Mouse (Mus musculus): Measurements from ENCODE around the gene Eif2b5. TPM values are rescaled to one million over a fixed set of nuclear protein-coding genes. Genes with fewer than 3 reads are reported as not detected.

The Eif2b5 gene
- polyA plus RNA-seq, 1 experiment from 2014 or later: 125 TPM

DNA sequence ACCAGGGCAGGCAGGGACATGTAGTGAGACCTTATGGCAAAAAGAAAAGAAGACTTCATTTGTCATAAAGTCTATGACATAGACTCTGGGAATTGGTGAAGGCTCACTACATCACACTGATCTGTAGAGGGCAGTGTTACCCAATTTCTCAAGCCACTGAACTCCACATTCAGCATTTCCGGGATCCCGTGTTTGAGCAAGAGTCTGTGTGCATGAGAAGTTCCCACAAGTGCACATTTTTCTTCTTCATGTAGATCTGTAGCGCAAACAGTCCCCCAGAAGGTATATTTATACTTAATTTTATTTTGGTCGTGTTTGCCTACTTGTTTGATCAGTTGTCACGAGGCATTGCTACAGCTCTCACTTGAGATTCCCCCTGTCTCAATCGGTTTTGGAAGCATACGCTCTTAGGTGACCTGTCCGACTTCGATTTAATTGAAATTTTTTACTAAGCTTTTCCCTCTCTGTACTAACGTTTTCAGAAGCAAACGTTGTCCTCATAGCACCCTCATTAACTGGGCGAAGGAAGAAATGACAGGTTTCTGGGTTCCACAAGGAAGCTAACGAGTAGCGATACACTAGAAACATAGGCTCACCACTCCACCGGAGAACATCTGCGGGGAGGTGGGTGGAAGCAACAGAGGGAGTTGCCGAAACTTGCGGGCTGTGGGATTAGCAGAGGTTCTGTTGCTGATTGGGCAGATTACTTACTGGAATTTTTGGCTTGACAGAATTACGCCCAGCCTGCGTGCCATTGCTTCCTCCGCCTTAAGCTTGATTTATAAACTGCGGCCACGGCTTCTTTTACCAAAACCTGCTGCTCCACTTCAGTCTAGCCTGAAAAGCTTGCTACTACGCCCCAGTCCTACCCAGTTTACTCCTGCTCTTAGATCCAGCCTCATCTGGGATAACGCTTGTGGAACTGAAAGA is 1.7 kb upstream of the Eif2b5 start:
- H3K9me3 ChIP-seq (ENCODE audit: control insufficient read depth, low read length): no peaks in the 10 kb centered on the region
- H3K4me1 ChIP-seq (replicated peaks; ENCODE audit: control insufficient read depth, insufficient read depth, low read length): peaks cover 5% of the 10 kb centered on the region
- no peak overlapping the region for H3K27ac ChIP-seq (ENCODE audit: low read depth, low read length)
- ATAC-seq (replicated peaks; ENCODE audit: low FRiP score): peak; percentile 34
- peak overlapping the region; percentile 49 for H3K9ac ChIP-seq (ENCODE audit: low read depth, low read length)
- H3K4me2 ChIP-seq: peak overlapping the region; percentile 82
- no peaks in the 10 kb centered on the region for H3K27me3 ChIP-seq (replicated peaks; ENCODE audit: control insufficient read depth, insufficient read depth, low read length)
- WGBS: 19% methylated on average over 25 of the region's 25 CpGs
- peak; percentile 60 for DNase-seq (ENCODE audit: low spot score)
- H3K36me3 ChIP-seq (ENCODE audit: control insufficient read depth, insufficient read depth, low read length): peaks cover 9% of the 10 kb centered on the region
- H3K4me3 ChIP-seq (ENCODE audit: low read depth, low read length): peak overlapping the region; percentile 48

DNA sequence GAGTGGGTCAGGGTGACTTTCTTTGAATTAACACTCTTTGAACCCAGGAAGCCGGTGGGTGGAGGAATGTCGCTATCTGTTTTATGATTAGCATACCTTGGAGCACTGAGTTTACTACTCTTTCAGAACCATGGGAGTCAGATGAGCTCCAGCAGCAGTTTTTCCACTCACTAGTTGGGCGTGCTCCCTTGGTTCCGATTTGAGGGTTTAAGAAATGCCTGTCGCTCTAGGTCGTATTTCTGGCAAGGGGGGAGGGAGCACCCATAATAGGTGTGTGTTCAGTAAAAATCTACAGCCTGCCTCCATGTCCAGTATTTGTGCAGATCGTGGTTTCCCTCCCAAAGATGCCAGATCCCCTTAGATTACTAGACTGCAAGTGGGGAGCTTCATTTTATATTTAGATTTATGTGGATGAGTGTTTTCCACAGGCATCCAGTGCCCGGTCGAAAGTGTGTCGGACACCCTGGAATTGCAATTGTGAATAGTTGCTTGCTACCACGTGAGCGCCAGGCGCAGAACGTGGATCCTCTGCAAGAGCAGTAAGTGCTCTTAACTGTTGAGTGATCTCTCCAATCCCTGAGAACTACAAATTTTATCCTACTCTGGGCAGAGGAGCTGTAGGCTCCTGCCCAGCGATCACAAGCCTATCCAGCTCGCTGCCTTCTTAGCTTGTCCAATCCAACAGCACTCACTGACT is 489 bp upstream of the Eif2b5 start:
- ATAC-seq (replicated peaks; ENCODE audit: low FRiP score): no peak

DNA sequence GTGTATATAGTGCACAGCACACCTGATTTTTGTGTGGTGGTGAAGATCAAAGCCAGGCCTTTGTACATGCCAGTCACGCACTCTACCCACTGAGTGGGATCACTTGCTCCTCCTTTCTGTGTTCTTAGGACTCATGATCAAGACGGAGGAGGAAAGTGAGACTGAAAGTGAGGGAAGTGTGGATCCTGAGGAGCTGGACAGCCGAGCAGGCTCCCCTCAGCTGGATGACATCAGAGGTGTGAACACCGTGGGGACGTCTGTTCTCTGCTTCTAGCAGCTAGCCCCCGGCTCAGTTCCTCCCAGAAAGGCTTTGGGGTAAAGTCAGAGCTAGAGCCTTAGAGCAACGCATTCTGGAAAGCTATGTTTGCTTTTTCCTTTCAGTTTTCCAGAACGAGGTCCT is 7.4 kb downstream of the Eif2b5 start:
- H3K4me1 ChIP-seq (replicated peaks; ENCODE audit: control insufficient read depth, insufficient read depth, low read length): no peaks in the 10 kb centered on the region
- H3K4me2 ChIP-seq: no peak overlapping the region
- H3K4me3 ChIP-seq (ENCODE audit: low read depth, low read length): no peak overlapping the region
- H3K36me3 ChIP-seq (ENCODE audit: control insufficient read depth, insufficient read depth, low read length): peaks cover 85% of the 10 kb centered on the region
- WGBS: 88% methylated on average over 8 of the region's 8 CpGs
- no peaks in the 10 kb centered on the region for H3K9me3 ChIP-seq (ENCODE audit: control insufficient read depth, low read length)
- no peak overlapping the region for H3K27ac ChIP-seq (ENCODE audit: low read depth, low read length)
- H3K27me3 ChIP-seq (replicated peaks; ENCODE audit: control insufficient read depth, insufficient read depth, low read length): no peaks in the 10 kb centered on the region
- no peak overlapping the region for H3K9ac ChIP-seq (ENCODE audit: low read depth, low read length)
- ATAC-seq (replicated peaks; ENCODE audit: low FRiP score): no peak
- DNase-seq (ENCODE audit: low spot score): no peak

More for the DNA sequence above, 489 bp upstream of the Eif2b5 start:
- H3K9me3 ChIP-seq (ENCODE audit: control insufficient read depth, low read length): no peaks in the 10 kb centered on the region
- peak overlapping the region; percentile 91 for H3K9ac ChIP-seq (ENCODE audit: low read depth, low read length)
- H3K27me3 ChIP-seq (replicated peaks; ENCODE audit: control insufficient read depth, insufficient read depth, low read length): no peaks in the 10 kb centered on the region
- H3K4me1 ChIP-seq (replicated peaks; ENCODE audit: control insufficient read depth, insufficient read depth, low read length): peaks cover 5% of the 10 kb centered on the region
- no peak for DNase-seq (ENCODE audit: low spot score)
- H3K4me3 ChIP-seq (ENCODE audit: low read depth, low read length): peak overlapping the region; percentile 89
- WGBS: 13% methylated on average over 16 of the region's 16 CpGs
- peak overlapping the region; percentile 75 for H3K4me2 ChIP-seq
- peaks cover 21% of the 10 kb centered on the region for H3K36me3 ChIP-seq (ENCODE audit: control insufficient read depth, insufficient read depth, low read length)
- H3K27ac ChIP-seq (ENCODE audit: low read depth, low read length): peak overlapping the region; percentile 64

DNA sequence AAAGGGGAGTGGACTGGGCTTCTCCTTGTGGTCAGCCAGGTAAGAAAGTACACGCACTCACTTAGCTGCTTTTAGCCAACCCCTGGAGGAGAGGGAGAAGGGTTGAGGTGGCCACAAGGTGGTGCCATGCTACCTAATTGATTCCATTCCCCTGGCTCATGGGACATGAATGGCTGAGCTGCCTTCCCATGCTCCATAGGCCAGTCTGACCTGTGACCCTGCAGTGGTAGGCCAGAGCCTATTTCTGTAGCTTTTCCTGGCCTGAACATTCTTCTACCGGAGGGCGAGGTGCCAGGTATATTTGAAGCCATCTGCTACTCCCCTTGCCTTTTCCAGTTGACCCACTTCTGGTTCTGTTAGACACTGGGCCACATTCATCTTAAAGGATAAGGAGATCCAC is 10.7 kb downstream of the Eif2b5 start:
- DNase-seq (ENCODE audit: low spot score) (no peak), ATAC-seq (replicated peaks; ENCODE audit: low FRiP score) (peak; percentile 66)
- H3K27me3 ChIP-seq (replicated peaks; ENCODE audit: control insufficient read depth, insufficient read depth, low read length): no peaks in the 10 kb centered on the region
- H3K9me3 ChIP-seq (ENCODE audit: control insufficient read depth, low read length): no peaks in the 10 kb centered on the region
- no peak overlapping the region for H3K4me2 ChIP-seq
- WGBS: 97% methylated on average over 3 of the region's 3 CpGs
- no peak overlapping the region for H3K4me3 ChIP-seq (ENCODE audit: low read depth, low read length)
- peaks cover 63% of the 10 kb centered on the region for H3K36me3 ChIP-seq (ENCODE audit: control insufficient read depth, insufficient read depth, low read length)
- H3K4me1 ChIP-seq (replicated peaks; ENCODE audit: control insufficient read depth, insufficient read depth, low read length): no peaks in the 10 kb centered on the region
- no peak overlapping the region for H3K27ac ChIP-seq (ENCODE audit: low read depth, low read length)
- H3K9ac ChIP-seq (ENCODE audit: low read depth, low read length): no peak overlapping the region

DNA sequence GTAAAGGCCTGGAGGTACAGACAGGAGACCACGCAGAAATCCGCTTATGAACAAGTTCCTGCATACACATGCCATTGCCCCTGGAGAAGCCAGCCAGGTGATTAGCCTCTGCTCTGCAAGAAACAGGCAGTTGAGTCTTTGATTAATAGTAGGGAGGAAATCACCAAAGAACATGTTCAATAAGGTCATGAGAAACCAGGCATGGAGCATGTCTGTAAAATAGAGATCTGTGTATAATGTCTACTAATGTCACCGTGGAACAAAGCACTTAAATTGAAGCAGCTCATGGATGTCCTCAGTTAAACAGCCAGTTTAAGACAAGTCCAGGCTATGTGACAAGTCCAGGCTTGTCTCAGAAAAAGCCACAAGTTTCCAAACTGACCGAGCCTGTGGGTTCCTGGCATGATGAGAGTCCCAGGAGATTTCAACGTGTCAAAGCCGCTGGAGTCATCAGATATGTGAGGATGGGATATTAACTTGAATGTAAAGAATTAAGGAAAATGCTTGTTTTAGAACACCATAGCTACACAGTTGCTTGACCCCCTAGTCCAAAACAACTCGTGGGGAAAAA is 12.7 kb downstream of the Eif2b5 start:
- H3K9ac ChIP-seq (ENCODE audit: low read depth, low read length): no peak overlapping the region
- no peak overlapping the region for H3K4me2 ChIP-seq
- no peak for ATAC-seq (replicated peaks; ENCODE audit: low FRiP score)
- no peak overlapping the region for H3K27ac ChIP-seq (ENCODE audit: low read depth, low read length)
- no peaks in the 10 kb centered on the region for H3K4me1 ChIP-seq (replicated peaks; ENCODE audit: control insufficient read depth, insufficient read depth, low read length)
- no peaks in the 10 kb centered on the region for H3K9me3 ChIP-seq (ENCODE audit: control insufficient read depth, low read length)
- no peak overlapping the region for H3K4me3 ChIP-seq (ENCODE audit: low read depth, low read length)
- peaks cover 45% of the 10 kb centered on the region for H3K36me3 ChIP-seq (ENCODE audit: control insufficient read depth, insufficient read depth, low read length)
- WGBS: 85% methylated on average over 7 of the region's 7 CpGs
- DNase-seq (ENCODE audit: low spot score): no peak
- no peaks in the 10 kb centered on the region for H3K27me3 ChIP-seq (replicated peaks; ENCODE audit: control insufficient read depth, insufficient read depth, low read length)

DNA sequence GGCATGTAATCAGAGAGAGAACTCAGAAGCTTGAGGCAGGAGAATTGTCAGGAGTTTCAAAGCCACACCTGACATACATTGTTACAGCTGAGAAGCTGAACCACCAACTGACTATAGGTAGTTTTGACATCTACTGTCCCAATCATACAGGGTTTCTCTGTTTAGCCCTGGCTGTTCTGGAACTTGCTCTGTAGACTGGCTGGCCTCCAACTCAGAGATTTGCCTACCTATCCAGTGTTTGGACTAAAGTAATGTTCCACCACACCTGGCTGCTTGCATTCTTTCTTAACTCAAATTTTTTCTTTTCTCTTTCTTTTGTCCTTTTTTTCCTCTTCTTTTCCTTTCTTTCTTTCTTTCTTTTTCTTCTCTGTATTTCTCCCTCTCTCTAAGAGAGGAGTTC is 17.4 kb downstream of the Eif2b5 start:
- DNase-seq (ENCODE audit: low spot score) (no peak), ATAC-seq (replicated peaks; ENCODE audit: low FRiP score) (no peak)
- Histone ChIP-seq H3K4me1 (replicated peaks; ENCODE audit: control insufficient read depth, insufficient read depth, low read length) (peaks cover 6% of the 10 kb centered on the region; the same call in 1 of the 2 replicates), H3K27ac (ENCODE audit: low read depth, low read length) (peak overlapping the region; percentile 85; the same call in 1 of the 2 replicates), H3K27me3 (replicated peaks; ENCODE audit: control insufficient read depth, insufficient read depth, low read length) (no peaks in the 10 kb centered on the region), H3K9ac (ENCODE audit: low read depth, low read length) (peak overlapping the region; percentile 95), H3K9me3 (ENCODE audit: control insufficient read depth, low read length) (no peaks in the 10 kb centered on the region), H3K4me2 (peak overlapping the region; percentile 91), H3K4me3 (ENCODE audit: low read depth, low read length) (peak overlapping the region; percentile 96), H3K36me3 (ENCODE audit: control insufficient read depth, insufficient read depth, low read length) (peaks cover 10% of the 10 kb centered on the region; the same call in 1 of the 2 replicates)

DNA sequence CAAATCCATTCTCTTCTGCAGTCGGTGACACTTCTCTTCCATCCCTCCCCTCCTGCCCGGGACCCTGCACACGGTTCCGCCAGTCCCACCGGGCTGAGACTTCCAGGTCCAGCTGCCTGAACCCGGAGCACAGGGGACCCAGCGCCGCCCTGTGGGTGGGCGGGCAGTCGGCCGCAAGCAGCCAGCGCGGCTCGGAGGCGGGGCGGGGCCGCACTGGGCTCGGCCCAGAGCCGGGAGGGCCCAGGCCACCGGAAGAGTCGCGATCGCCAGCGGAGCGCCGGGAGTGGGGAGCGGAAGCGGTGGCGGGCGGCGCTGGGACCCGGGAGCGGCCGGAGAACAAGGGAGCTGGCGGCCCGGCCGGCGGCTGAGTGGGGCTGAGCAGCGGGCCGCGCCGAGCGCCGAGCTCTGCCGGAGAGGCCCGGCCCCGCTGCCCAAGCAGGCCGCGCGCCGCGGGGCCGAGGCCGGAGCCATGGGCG is 18.1 kb downstream of the Eif2b5 start, which contains the start of gene Dvl3:
Gene Dvl3 (plus strand): TSS at position 257 of the 476 bp plus-strand sequence.
- peak within 1 kb of the TSS; percentile 85 for H3K27ac ChIP-seq (ENCODE audit: low read depth, low read length)
- no peaks in the 10 kb centered on the region for H3K27me3 ChIP-seq (replicated peaks; ENCODE audit: control insufficient read depth, insufficient read depth, low read length)
- H3K4me1 ChIP-seq (replicated peaks; ENCODE audit: control insufficient read depth, insufficient read depth, low read length): peaks cover 6% of the 10 kb centered on the region; the same call in 1 of the 2 replicates
- H3K4me3 ChIP-seq (ENCODE audit: low read depth, low read length): peak within 1 kb of the TSS; percentile 96
- peak; percentile 95 for ATAC-seq (replicated peaks; ENCODE audit: low FRiP score)
- peak; percentile 88 for DNase-seq (ENCODE audit: low spot score)
- no peaks in the 10 kb centered on the region for H3K9me3 ChIP-seq (ENCODE audit: control insufficient read depth, low read length)
- H3K36me3 ChIP-seq (ENCODE audit: control insufficient read depth, insufficient read depth, low read length): peaks cover 2% of the 10 kb centered on the region; the same call in 1 of the 2 replicates
- H3K9ac ChIP-seq (ENCODE audit: low read depth, low read length): peak within 1 kb of the TSS; percentile 95
- under 1% methylated on average over 53 of the region's 55 CpGs for WGBS
- peak within 1 kb of the TSS; percentile 91 for H3K4me2 ChIP-seq

DNA sequence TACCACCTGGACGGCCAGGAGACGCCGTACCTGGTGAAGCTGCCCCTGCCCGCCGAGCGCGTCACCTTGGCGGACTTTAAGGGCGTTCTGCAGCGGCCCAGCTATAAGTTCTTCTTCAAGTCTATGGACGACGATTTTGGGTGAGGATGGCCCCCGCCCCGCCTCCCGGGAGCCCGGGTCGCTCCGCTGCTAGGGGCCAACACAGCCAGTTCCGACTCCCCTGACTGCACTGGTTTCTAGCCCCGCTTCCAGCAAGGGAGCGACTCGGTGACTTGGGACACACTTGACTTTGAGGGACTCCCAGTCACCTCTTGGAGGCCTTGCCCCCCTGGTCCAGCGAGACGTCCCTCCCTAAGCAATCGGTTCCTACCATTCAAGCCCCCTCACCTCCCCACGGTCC is 18.6 kb downstream of the Eif2b5 start:
- ATAC-seq (replicated peaks; ENCODE audit: low FRiP score): peak; percentile 50
- H3K4me3 ChIP-seq (ENCODE audit: low read depth, low read length): peak overlapping the region; percentile 96
- peak overlapping the region; percentile 95 for H3K9ac ChIP-seq (ENCODE audit: low read depth, low read length)
- peak overlapping the region; percentile 85 for H3K27ac ChIP-seq (ENCODE audit: low read depth, low read length)
- H3K4me2 ChIP-seq: peak overlapping the region; percentile 91
- no peaks in the 10 kb centered on the region for H3K27me3 ChIP-seq (replicated peaks; ENCODE audit: control insufficient read depth, insufficient read depth, low read length)
- under 1% methylated on average over 26 of the region's 26 CpGs for whole genome bisulfite sequencing
- peaks cover 6% of the 10 kb centered on the region; the same call in 1 of the 2 replicates for H3K4me1 ChIP-seq (replicated peaks; ENCODE audit: control insufficient read depth, insufficient read depth, low read length)
- no peaks in the 10 kb centered on the region for H3K9me3 ChIP-seq (ENCODE audit: control insufficient read depth, low read length)
- peaks cover 2% of the 10 kb centered on the region; the same call in 1 of the 2 replicates for H3K36me3 ChIP-seq (ENCODE audit: control insufficient read depth, insufficient read depth, low read length)
- no peak for DNase-seq (ENCODE audit: low spot score)
